ENCODE assay signal across 8 mouse cellular contexts in genomic region chr2:118540691-118541117, GRCm38 (mm10). TPM values are rescaled to one million over a fixed set of nuclear protein-coding genes. Genes with fewer than 3 reads are reported as not detected.
DNase-seq lines count a peak whose midpoint lies in the region; ATAC-seq and TF ChIP-seq lines count a peak whose summit lies in the region.

No protein-coding gene starts in this region.

- H3K9me3 ChIP-seq in limb, embryonic 15.5 days, result no peaks in the 10 kb centered on the region

- DNase-seq in left cerebral cortex, adult 2 months (ENCODE audit: extremely low spot score in 1 of 2, low spot score in 2 of 2), result peak in 1 of 2 experiments; percentile 38
- DNase-seq in left cerebral cortex, adult 9 months (ENCODE audit: low spot score in 2 of 2), result no peak
- DNase-seq in cerebellum, postnatal 14 days, result peak; percentile 47 to 57
- peak; percentile 42 to 50 for DNase-seq in heart, postnatal 14 days
- DNase-seq in natural killer cell, adult 2 months (ENCODE audit: low spot score in 2 of 2), result peak; percentile 40 to 58
- DNase-seq in left cerebral cortex, adult 11 months (ENCODE audit: low spot score), result no peak
- no peak for DNase-seq in layer of hippocampus, adult 8-10 months (ENCODE audit: low spot score in 2 of 2)

- peaks cover 5% of the 10 kb centered on the region for H3K36me3 ChIP-seq in limb, embryonic 15.5 days

- peaks cover 75% of the 10 kb centered on the region for H3K4me1 ChIP-seq in limb, embryonic 15.5 days

- H3K27me3 ChIP-seq in limb, embryonic 15.5 days, result no peaks in the 10 kb centered on the region

- H3K4me2 ChIP-seq in limb, embryonic 15.5 days, result 0 out of 2 replicates have a peak overlapping the region, but pooled peaks have one; percentile 14

- peak overlapping the region; percentile 69 for H3K27ac ChIP-seq in left cerebral cortex, adult 2 months
- peak overlapping the region; percentile 87 for H3K27ac ChIP-seq in limb, embryonic 15.5 days

- 14% methylated on average over 6 of the region's 6 CpGs for WGBS in limb, embryonic 15.5 days

- H3K4me3 ChIP-seq in left cerebral cortex, adult 2 months, result no peak overlapping the region
- no peak overlapping the region for H3K4me3 ChIP-seq in limb, embryonic 15.5 days

- no peak; the same call in 1 of the 2 replicates for ATAC-seq in limb, embryonic 15.5 days (ENCODE audit: insufficient number of reproducible peaks, low FRiP score, low TSS enrichment, low read depth)

- no peak for TF ChIP-seq CTCF in left cerebral cortex, adult 2 months (IDR thresholded peaks at IDR 0.05)

- intact Hi-C loops in left cerebral cortex, adult 2 months (cut with DNase I), result no loop called here
- intact Hi-C loops in heart, postnatal 14 days (cut with DNase I), result no loop called here

- H3K9ac ChIP-seq in limb, embryonic 15.5 days, result 0 out of 2 replicates have a peak overlapping the region, but pooled peaks have one; percentile 17

RNA-seq across cellular contexts. Expression of gene Bmf, which starts 8.8 kb away (rescaled TPM):
- 1 to 10 TPM; 3.2 to 4.0 TPM for total RNA-seq in left cerebral cortex, adult 2 months (2021)
- total RNA-seq in heart, postnatal 14 days (2021), result 10 to 100 TPM; 18.6 to 21.7 TPM
- 3.8 and 5.9 TPM in 2 replicates for polyA plus RNA-seq in limb, embryonic 15.5 days (2015; fragmentation: Nextera tagmentation; extraction: Ambion mirVana)
- total RNA-seq in layer of hippocampus, adult 8-10 months (2022), result 1 to 10 TPM; 2.0 to 8.6 (median 4.1) TPM

RNA-seq across cellular contexts. Expression of gene Bub1b, which starts 57.3 kb away (rescaled TPM):
- 1 to 10 TPM; 1.9 to 3.0 TPM for total RNA-seq in left cerebral cortex, adult 2 months (2021)
- total RNA-seq in heart, postnatal 14 days (2021), result 1 to 10 TPM; 3.8 to 8.5 TPM
- polyA plus RNA-seq in limb, embryonic 15.5 days (2015; fragmentation: Nextera tagmentation; extraction: Ambion mirVana), result 62.8 and 64.2 TPM in 2 replicates
- 1 to 10 TPM; 2.1 to 3.3 (median 2.3) TPM for total RNA-seq in layer of hippocampus, adult 8-10 months (2022)

Comparison
In these comparisons a context has a peak if more than half of its experiments do, and no peak if none do; other contexts are left out.
1. DNase-seq: peak in cerebellum, postnatal 14 days (2 of 2), heart, postnatal 14 days (2 of 2) and natural killer cell, adult 2 months (2 of 2); none in left cerebral cortex, adult 9 months (0 of 2), left cerebral cortex, adult 11 months (single experiment) and layer of hippocampus, adult 8-10 months (0 of 2).